Mouse (Mus musculus) spleen, adult 2 months (tissue): ENCODE data around the gene Ranbp2. TPM values are rescaled to one million over a fixed set of nuclear protein-coding genes. Genes with fewer than 3 reads are reported as not detected.

Source experiments
- DNase-seq, 2 experiments: peaks; one replicate each; pipeline versions ENCODE4 v3.0.0 to v3.0.0-alpha.2; 2012 to 2021; ENCODE audit warnings: low spot score in 2 of 2, low read depth in 1 of 2
- H3K27ac ChIP-seq: fragments of 200-500 bp; 2 replicates; pipeline ENCODE4 v1.5.1; 2012; ENCODE audit warnings: low read length, inconsistent platforms; ENCODE audit not compliant: insufficient read depth
- H3K27me3 ChIP-seq: fragments of 200-500 bp; 2 replicates; pipeline ENCODE4 v1.6.1; 2012; ENCODE audit warnings: mild to moderate bottlenecking, moderate library complexity, low read length, inconsistent platforms; ENCODE audit not compliant: control insufficient read depth, insufficient read depth
- H3K36me3 ChIP-seq: fragments of 200-500 bp; 2 replicates; pipeline ENCODE4 v1.6.1; 2012; ENCODE audit warnings: mild to moderate bottlenecking, low read length, inconsistent platforms; ENCODE audit not compliant: control insufficient read depth, insufficient read depth
- H3K4me1 ChIP-seq: fragments of 200-500 bp; 2 replicates; pipeline ENCODE4 v1.6.1; 2011; ENCODE audit warnings: inconsistent platforms; ENCODE audit not compliant: control insufficient read depth, insufficient read depth, insufficient read length
- H3K4me3 ChIP-seq: fragments of 200-500 bp; 2 replicates; pipeline ENCODE4 v1.5.1; 2011; ENCODE audit warnings: mild to moderate bottlenecking, inconsistent platforms; ENCODE audit not compliant: insufficient read depth, insufficient read length; ENCODE audit errors: extremely low read depth
- CTCF ChIP-seq: fragments of 200-500 bp; IDR thresholded peaks from 2 replicates; pipeline ENCODE4 v1.5.1; 2011; ENCODE audit warnings: mild to moderate bottlenecking, inconsistent platforms; ENCODE audit not compliant: insufficient read depth, insufficient read length, insufficient replicate concordance; ENCODE audit errors: extremely low read depth
- POLR2A ChIP-seq: fragments of 200-500 bp; IDR thresholded peaks from 2 replicates; pipeline ENCODE4 v1.6.1; 2011; ENCODE audit warnings: low read depth, low read length, inconsistent platforms
- WGBS: fragments of 180-500 bp; shearing (Covaris S2); methylation state at CpG from one replicate; pipeline ENCODE4 v1.1.7; 2018; 5-methylcytosine and 5-hydroxymethylcytosine counted together
- polyA plus RNA-seq: library from polyadenylated mRNA; depleted of rRNA; stranded (reverse); fragments of >200 nt; gene quantifications from 2 replicates; pipeline ENCODE4 v1.2.3, GENCODE M21; 2012; rRNA removed

The Ranbp2 gene
- 2.5 and 2.6 TPM in 2 replicates for polyA plus RNA-seq

DNA sequence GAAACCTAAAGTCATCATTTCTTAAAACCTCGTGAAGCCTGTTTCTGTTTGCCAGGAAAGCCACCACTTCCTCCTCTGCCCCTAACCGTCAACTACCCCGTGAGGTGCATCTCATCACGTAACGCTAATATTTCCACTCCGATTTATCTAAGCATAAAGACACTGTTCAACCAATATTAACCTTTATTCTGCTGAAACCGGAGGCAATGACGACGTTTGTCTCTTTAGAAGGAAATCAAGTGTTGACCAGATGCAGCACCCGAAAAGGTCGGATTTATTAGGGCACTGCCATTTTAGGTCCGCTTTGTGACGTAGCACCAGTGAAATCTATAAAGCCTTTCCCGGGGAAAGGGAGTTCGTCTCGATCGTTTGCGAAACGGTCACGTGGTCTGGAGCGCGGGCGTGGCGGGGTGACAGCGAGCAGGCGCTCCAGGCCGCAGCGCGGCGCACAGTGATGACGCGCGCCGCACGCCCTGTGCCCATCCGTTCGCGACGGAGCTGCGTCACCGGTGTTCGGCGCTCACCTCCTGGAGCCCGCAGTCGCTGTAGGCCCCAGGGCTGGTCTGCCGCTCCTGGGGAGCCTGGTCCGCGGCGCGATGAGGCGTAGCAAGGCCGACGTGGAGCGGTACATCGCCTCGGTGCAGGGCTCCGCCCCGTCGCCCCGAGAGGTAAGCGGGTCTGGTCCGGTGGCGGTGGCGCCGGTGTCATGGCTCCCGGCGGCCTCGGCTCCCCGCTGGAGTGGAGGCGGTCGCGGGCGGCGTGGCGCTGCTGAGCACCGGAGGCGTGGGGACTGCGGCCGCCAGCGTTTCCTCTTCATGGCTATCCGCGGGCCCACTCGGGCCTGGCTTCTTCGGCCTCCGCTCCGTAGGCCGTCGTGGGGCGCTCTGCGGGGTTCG is at the start of gene Ranbp2:
Gene Ranbp2, plus strand, starts transcription at position 537 of the 896 bp plus-strand sequence.
- no peaks in the 10 kb centered on the region for H3K36me3 ChIP-seq
- no peaks in the 10 kb centered on the region for H3K27me3 ChIP-seq
- WGBS, result under 1% methylated on average over 67 of the region's 91 CpGs
- peak within 1 kb of the TSS; percentile 97 for H3K27ac ChIP-seq
- DNase-seq, result peak; percentile 96 to 98
- no peaks in the 10 kb centered on the region for H3K4me1 ChIP-seq
- peak within 1 kb of the TSS; percentile 93 for H3K4me3 ChIP-seq
- peak; percentile 65 for TF ChIP-seq POLR2A
- TF ChIP-seq CTCF, result no peak

DNA sequence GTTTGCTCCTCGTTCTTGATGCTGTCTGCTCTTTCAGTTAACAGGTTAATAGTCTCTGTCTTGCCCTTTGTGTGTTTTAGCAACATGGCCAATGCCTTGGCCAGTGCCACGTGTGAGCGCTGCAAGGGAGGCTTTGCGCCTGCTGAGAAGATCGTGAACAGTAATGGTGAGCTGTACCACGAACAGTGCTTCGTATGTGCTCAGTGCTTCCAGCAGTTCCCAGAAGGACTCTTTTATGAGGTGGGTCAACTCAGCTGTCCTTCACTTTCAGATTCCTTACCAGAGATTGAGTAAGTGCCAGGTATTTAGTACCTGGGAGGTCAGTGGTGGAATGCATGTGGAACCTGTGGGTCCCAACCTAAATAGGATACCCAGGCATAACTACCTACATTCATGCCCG is 47.8 kb upstream of the Ranbp2 start:
- Histone ChIP-seq H3K4me3 (no peak overlapping the region), H3K36me3 (peaks cover 19% of the 10 kb centered on the region; the same call in 1 of the 2 replicates), H3K27me3 (no peaks in the 10 kb centered on the region), H3K27ac (no peak overlapping the region), H3K4me1 (peaks cover 3% of the 10 kb centered on the region; the same call in 1 of the 2 replicates)
- WGBS, result 94% methylated on average over 8 of the region's 8 CpGs
- no peak for DNase-seq
- no peak for TF ChIP-seq POLR2A
- no peak for TF ChIP-seq CTCF

DNA sequence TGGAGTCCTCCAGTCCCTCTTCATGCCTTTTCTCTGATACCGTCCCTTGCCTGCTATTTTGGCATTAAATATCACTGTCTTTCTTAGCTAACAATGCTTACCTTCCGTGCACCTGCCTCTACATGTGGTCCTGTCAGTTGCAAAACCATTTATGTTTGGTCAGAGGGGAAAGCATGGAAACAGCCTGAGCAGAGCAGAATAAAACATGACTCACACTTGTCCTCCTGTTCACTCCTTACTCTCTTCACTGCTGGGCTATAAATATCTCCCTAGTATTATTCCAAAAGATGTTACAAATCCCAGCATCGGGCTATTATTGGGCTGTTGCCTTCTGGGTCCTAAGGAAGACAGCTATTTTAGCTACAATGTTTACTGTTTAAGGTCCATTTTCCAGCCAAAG is 44.9 kb upstream of the Ranbp2 start:
- Histone ChIP-seq H3K4me1 (peaks cover 2% of the 10 kb centered on the region; the same call in 1 of the 2 replicates), H3K4me3 (no peak overlapping the region), H3K36me3 (peaks cover 26% of the 10 kb centered on the region), H3K27me3 (no peaks in the 10 kb centered on the region), H3K27ac (no peak overlapping the region)
- no peak for DNase-seq
- TF ChIP-seq CTCF, result no peak
- TF ChIP-seq POLR2A, result no peak
- 87% methylated on average over 3 of the region's 3 CpGs for WGBS

DNA sequence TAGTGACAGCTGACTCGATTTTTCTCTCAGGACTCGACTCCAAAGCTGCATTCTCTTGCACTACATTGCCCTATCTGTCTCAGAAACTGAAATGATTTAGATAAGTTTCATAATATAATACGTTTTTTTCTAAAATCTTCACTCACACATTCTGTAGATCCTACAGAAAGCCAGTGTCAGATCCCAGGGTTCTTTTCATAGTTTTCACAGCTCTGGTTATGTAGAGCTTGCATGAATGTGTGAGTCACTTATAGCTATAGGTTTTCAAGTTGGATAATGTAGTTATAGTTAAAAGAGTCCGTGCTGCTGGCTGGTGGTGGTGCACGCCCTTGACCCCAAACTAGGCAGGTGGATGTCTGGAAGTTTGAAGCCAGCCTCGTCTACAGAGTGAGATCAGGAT is 42.1 kb upstream of the Ranbp2 start:
- Histone ChIP-seq H3K4me3 (no peak overlapping the region), H3K36me3 (peaks cover 29% of the 10 kb centered on the region), H3K27me3 (no peaks in the 10 kb centered on the region), H3K27ac (no peak overlapping the region), H3K4me1 (peaks cover 2% of the 10 kb centered on the region; the same call in 1 of the 2 replicates)
- no peak for DNase-seq
- WGBS, result 89% methylated on average over 6 of the region's 6 CpGs
- TF ChIP-seq POLR2A (no peak), CTCF (no peak)

DNA sequence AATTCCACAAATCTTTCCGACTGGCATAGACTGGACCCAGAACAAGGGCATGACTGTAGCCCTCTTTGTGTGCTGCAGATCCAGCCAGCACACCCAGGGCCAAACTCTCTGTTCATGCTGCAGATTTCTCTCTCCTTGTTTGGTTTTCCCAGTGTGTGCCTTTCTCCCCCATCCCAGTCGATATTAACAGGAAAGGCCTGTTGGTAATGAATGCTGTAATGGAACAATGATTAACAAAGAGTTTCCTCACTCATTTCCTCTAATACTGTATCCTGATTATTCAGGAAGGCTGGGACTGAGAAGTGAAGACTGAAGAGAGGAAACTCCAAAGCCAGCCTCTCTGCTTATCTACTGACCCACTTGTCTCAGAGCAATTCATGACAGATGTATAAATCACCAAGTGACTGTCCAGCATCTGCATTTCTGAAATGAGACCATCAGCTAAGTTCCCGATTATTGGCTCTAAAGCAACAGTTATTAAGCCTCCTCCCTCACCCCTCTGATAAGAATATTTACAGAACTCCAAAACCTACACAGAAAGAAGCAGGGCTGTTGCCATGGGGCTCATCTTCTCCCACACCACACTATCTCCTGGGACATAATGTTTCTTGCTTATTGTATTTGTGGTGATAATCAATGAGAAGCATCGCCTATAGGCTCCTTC is 41.3 kb upstream of the Ranbp2 start:
- H3K27me3 ChIP-seq, result no peaks in the 10 kb centered on the region
- peaks cover 2% of the 10 kb centered on the region; the same call in 1 of the 2 replicates for H3K4me1 ChIP-seq
- DNase-seq, result no peak
- no peak overlapping the region for H3K4me3 ChIP-seq
- WGBS, result 68% methylated on average over 4 of the region's 4 CpGs
- peak overlapping the region; percentile 18 for H3K27ac ChIP-seq
- H3K36me3 ChIP-seq, result peaks cover 32% of the 10 kb centered on the region
- TF ChIP-seq CTCF, result no peak
- no peak for TF ChIP-seq POLR2A

DNA sequence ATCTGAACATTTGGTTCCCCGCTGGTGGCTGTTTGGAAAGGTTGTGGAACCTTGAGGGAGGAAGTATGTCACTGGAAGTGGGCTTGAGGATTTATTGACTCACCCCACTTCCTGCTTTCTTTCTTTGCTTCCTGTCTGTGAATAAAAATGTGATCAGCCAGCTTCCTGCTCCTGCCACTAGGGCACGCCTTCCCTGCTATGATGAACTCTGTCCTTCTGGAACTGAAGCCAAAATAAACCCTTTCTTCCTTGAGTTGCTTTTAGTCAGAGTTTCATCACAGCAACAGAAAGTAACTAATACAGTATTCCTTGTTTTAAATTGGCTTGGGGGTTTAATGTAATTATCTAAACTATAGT is 40.8 kb upstream of the Ranbp2 start:
- no peak for DNase-seq
- Histone ChIP-seq H3K4me3 (no peak overlapping the region), H3K27me3 (no peaks in the 10 kb centered on the region), H3K27ac (peak overlapping the region; percentile 18; the same call in 1 of the 2 replicates), H3K36me3 (peaks cover 32% of the 10 kb centered on the region), H3K4me1 (peaks cover 2% of the 10 kb centered on the region; the same call in 1 of the 2 replicates)
- TF ChIP-seq CTCF (no peak), POLR2A (no peak)
- 68% methylated on average over 2 of the region's 2 CpGs for WGBS

DNA sequence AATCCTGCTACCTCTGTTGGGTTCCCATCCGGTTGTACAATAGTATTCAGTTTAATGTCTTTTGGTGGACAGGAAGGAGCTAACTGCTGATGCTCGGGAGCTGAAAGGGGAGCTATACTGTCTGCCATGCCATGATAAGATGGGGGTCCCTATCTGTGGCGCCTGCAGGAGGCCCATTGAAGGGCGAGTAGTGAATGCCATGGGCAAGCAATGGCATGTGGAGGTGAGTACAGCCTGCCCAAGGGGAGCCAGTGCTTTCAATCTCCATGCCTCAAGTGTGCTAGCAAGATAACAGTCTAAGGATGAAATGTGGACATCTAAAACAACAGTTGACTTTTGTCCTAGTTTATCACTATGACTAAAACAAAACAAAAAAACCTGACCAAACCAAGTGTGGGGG is 34.4 kb upstream of the Ranbp2 start:
- Histone ChIP-seq H3K36me3 (peaks cover 30% of the 10 kb centered on the region), H3K27ac (no peak overlapping the region), H3K4me1 (no peaks in the 10 kb centered on the region), H3K4me3 (no peak overlapping the region), H3K27me3 (no peaks in the 10 kb centered on the region)
- no peak for TF ChIP-seq POLR2A
- no peak for TF ChIP-seq CTCF
- WGBS, result 86% methylated on average over 4 of the region's 4 CpGs
- no peak for DNase-seq
